Mouse (Mus musculus): Measurements from ENCODE around the gene Scd4.

Scd4 gene

GRCm38 (mm10) chr19:44332833-44333623 is at the start of gene Scd4:
Gene Scd4 (plus strand): TSS chr19:44333092.
- DNase-seq (ENCODE audit: low read depth in 2 of 2, low spot score in 2 of 2): no peak

- no peak for DNase-seq (ENCODE audit: low read depth in 2 of 2, low spot score in 2 of 2)
Measured at GRCm38 (mm10) chr19:44283157-44284024, 49.5 kb upstream of the Scd4 start.

GRCm38 (mm10) chr19:44284025-44284695 is 48.7 kb upstream of the Scd4 start:
- peak; percentile 86 to 88 for DNase-seq (ENCODE audit: low read depth in 2 of 2, low spot score in 2 of 2)

GRCm38 (mm10) chr19:44284723-44285122 is 48.2 kb upstream of the Scd4 start:
- DNase-seq (ENCODE audit: low read depth in 2 of 2, low spot score in 2 of 2): no peak

- DNase-seq (ENCODE audit: low read depth in 2 of 2, low spot score in 2 of 2): no peak
Measured at GRCm38 (mm10) chr19:44285554-44285953, 47.3 kb upstream of the Scd4 start.

- DNase-seq (ENCODE audit: low read depth in 2 of 2, low spot score in 2 of 2): no peak
Measured at GRCm38 (mm10) chr19:44286109-44286508, 46.8 kb upstream of the Scd4 start.

GRCm38 (mm10) chr19:44287415-44288110 is 45.3 kb upstream of the Scd4 start:
- DNase-seq (ENCODE audit: low read depth in 2 of 2, low spot score in 2 of 2): no peak

GRCm38 (mm10) chr19:44292083-44292482 is 40.8 kb upstream of the Scd4 start:
- DNase-seq (ENCODE audit: low read depth in 2 of 2, low spot score in 2 of 2): no peak

- no peak for DNase-seq (ENCODE audit: low read depth in 2 of 2, low spot score in 2 of 2)
Measured at GRCm38 (mm10) chr19:44292483-44292882, 40.4 kb upstream of the Scd4 start.

GRCm38 (mm10) chr19:44292941-44293768 is 39.7 kb upstream of the Scd4 start, which contains the start of gene Scd2:
Gene Scd2 (plus strand): TSS chr19:44293674.
- peak; percentile 27 to 40 for DNase-seq (ENCODE audit: low read depth in 2 of 2, low spot score in 2 of 2)

- DNase-seq (ENCODE audit: low read depth in 2 of 2, low spot score in 2 of 2): peak in 1 of 2 experiments; percentile 20
Measured at GRCm38 (mm10) chr19:44293769-44294551, 38.9 kb upstream of the Scd4 start.

GRCm38 (mm10) chr19:44294588-44295041 is 38.3 kb upstream of the Scd4 start:
- peak; percentile 83 to 91 for DNase-seq (ENCODE audit: low read depth in 2 of 2, low spot score in 2 of 2)

GRCm38 (mm10) chr19:44295251-44295650 is 37.6 kb upstream of the Scd4 start:
- DNase-seq (ENCODE audit: low read depth in 2 of 2, low spot score in 2 of 2): no peak

GRCm38 (mm10) chr19:44295741-44296140 is 37.2 kb upstream of the Scd4 start:
- DNase-seq (ENCODE audit: low read depth in 2 of 2, low spot score in 2 of 2): peak; percentile 87 to 91

GRCm38 (mm10) chr19:44296186-44296585 is 36.7 kb upstream of the Scd4 start:
- DNase-seq (ENCODE audit: low read depth in 2 of 2, low spot score in 2 of 2): no peak

- DNase-seq (ENCODE audit: low read depth in 2 of 2, low spot score in 2 of 2): no peak
Measured at GRCm38 (mm10) chr19:44297068-44297760, 35.7 kb upstream of the Scd4 start.

- DNase-seq (ENCODE audit: low read depth in 2 of 2, low spot score in 2 of 2): no peak
Measured at GRCm38 (mm10) chr19:44297862-44298261, 35.0 kb upstream of the Scd4 start.

GRCm38 (mm10) chr19:44299078-44299477 is 33.8 kb upstream of the Scd4 start:
- DNase-seq (ENCODE audit: low read depth in 2 of 2, low spot score in 2 of 2): no peak
